Mouse (Mus musculus) lung, postnatal 36 days (tissue): ENCODE data around the gene Cd2.

Experiments
- DNase-seq: peaks from one replicate; pipeline ENCODE4 v3.0.0; 2022; ENCODE audit warnings: mixed read lengths

The Cd2 gene

DNA sequence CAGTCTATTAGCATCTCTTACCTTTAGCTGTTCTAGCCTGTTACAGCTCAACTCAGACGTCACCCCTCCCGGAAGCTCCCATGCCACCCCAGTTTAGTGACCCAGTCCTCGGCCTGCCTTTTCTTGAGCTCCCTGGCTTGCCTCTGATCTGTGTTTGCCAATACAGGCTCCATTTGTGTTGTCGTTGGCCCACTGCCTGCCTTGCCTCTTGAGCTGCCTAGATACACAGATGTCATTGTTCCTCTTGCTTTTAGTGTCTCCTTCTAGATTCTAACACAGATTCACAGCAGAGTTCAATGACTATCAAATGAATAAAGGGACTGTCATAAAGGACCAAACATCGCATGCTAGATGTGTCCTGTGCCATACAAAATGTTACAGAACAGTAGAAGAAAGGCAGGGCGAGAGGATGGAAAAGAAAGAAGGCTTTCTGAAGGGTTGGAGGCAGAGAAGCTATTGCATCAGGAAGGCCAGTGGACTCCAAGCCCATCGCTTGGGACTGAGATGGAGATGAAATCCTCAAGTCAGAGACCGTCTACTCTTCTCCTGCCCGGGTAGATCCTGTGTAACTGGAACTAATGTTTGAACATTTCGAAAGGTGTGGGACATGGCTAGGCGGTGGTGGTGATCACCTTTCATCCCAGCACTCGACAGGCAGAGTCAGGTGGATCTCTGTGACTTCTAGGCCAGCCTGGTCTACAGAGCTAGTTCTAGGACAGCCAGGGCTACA, 13.5 kb downstream of the Cd2 start:
- peak; percentile 58 for DNase-seq

GRCm38 (mm10) chr3:101272166-101272565, 15.6 kb downstream of the Cd2 start:
- DNase-seq = no peak

DNA sequence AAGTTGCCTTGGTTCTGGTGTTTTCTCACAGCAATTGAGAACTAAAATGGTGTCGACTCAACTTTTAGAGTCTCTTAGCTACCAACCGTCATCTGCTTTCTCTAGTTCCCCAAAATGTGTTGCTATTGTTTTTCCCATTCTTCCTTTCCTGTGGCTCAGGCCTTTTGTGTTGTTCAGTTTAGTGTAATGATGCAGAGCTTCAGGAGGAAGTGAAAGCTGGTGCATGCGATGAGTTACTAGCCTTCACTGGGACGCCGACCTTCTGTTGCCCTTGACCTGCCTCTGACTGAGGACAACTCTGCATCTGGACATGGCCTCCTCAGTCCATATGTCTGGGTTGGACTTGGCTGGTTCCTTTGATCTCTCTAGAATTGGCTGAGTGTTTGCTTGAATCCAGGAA, 16.9 kb downstream of the Cd2 start:
- no peak for DNase-seq

- DNase-seq = no peak
Measured at GRCm38 (mm10) chr3:101268361-101268760, 19.4 kb downstream of the Cd2 start.

DNA sequence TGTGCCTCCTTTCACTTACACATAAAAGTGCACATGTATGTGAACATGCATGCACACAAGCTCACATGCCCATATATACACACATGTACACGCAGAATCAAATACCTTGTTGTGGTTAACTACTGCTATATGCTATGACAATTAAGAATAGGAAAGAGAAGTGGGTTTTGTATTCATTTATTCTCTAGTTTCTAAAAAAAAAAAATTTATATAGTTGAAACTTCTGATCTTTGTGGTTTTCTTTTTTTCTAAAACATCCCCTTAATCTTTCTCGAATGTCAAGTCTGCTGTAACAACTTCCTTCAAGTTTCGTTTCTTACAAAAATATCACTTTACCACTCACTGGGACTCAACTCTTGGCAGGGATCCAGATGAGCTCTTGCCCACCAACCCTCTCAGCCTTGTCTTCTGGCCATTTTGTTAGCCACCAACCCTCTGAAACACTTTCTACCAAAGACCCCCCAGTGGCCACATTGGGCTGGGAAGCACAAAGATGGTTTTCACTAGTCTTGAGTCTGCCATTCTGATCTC, 22.1 kb downstream of the Cd2 start:
- no peak for DNase-seq

GRCm38 (mm10) chr3:101258976-101259375, 28.8 kb downstream of the Cd2 start:
- no peak for DNase-seq

- DNase-seq = no peak
Measured at GRCm38 (mm10) chr3:101256090-101256489, 31.6 kb downstream of the Cd2 start.

GRCm38 (mm10) chr3:101252141-101252540, 35.6 kb downstream of the Cd2 start:
- DNase-seq = no peak

DNA sequence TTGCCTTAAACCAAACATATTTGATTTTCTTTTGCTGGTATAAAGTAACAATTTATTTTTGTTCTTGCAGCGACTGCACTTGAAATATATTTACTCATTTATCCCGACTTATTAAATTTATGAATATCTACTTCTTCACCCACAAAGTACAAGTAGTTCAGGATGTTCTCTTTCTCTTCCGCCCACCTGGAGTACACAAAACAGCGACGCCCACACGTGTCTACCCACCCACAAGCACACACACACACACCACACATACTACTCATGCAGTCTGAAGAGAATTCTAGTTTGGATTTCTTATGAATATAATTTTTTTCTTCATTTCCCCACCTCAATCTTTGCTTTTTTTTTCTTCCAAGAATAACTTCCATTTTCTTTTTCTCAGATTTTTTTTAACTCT, 37.9 kb downstream of the Cd2 start:
- no peak for DNase-seq

DNA sequence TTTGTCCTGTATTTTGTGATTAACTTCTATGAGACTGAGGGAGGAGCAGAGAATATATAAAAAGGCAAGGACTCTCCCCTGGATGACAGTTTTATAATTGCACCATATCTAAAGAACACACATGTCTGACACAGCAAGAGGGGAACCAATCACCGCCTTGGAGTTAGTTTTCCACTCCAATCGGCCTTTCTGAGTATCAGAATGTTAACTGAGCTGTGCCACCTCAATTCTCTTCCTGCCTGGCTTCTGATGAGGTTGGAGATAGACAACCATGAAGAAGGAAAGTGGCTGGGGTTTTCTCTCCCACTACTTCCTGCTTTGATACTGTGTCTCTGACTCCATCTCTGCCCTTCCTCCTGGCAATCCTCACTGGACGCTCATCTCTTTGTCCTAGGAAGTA, 42.5 kb downstream of the Cd2 start:
- no peak for DNase-seq

- DNase-seq = no peak
Measured at GRCm38 (mm10) chr3:101243002-101243401, 44.7 kb downstream of the Cd2 start.

GRCm38 (mm10) chr3:101241866-101242265, 45.9 kb downstream of the Cd2 start:
- DNase-seq = no peak

- DNase-seq = no peak
Measured at GRCm38 (mm10) chr3:101240859-101241258, 46.9 kb downstream of the Cd2 start.

- DNase-seq = no peak
Measured at GRCm38 (mm10) chr3:101239236-101239635, 48.5 kb downstream of the Cd2 start.

GRCm38 (mm10) chr3:101238695-101239094, 49.0 kb downstream of the Cd2 start:
- no peak for DNase-seq

- no peak for DNase-seq
Measured at GRCm38 (mm10) chr3:101236995-101237808, 50.5 kb downstream of the Cd2 start.

GRCm38 (mm10) chr3:101236261-101236660, 51.5 kb downstream of the Cd2 start:
- DNase-seq = peak; percentile 6

DNA sequence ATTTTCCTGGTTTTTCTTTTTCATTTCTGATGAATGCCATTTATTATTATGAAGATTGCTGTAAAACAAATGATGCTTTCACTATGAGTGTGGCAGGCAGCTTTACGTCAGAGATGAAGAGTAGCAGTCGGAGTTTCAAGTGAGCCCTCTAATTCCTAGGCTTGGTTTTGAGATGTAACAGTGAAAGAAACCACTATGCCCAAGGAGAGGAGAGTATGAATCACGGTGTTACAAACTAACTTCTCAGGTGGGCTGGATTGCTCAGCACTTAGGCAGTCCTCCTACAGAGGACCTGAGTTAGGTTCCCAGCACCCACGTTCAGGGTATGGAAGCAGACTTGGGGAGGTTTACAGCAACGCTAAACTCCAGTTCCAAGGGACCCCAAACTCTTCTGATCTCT, 52.4 kb downstream of the Cd2 start:
- no peak for DNase-seq

GRCm38 (mm10) chr3:101233424-101233823, 54.3 kb downstream of the Cd2 start:
- DNase-seq = no peak

DNA sequence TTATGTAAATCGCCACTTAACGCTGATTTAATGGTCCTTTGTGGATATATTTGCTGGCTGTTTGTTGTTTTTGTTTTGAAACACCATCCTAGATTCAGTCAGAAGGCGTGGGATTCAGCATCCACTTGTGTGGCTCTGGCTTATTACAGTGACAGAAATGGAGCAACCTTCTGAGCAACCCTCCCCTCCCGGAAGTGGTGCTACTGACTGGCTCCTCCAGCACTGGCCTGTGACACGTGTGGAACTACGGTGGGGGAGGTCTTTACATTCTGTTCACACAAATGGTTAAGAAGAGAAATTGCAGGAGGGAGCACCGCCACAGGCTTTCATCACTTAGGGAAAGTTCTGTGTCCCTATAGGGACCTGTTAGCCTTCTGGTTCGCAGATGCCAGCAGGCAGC, 55.2 kb downstream of the Cd2 start:
- no peak for DNase-seq

GRCm38 (mm10) chr3:101230201-101230600, 57.5 kb downstream of the Cd2 start:
- no peak for DNase-seq

GRCm38 (mm10) chr3:101229551-101229930, 58.2 kb downstream of the Cd2 start:
- DNase-seq = no peak

GRCm38 (mm10) chr3:101228868-101229550, 58.7 kb downstream of the Cd2 start:
- DNase-seq = no peak

DNA sequence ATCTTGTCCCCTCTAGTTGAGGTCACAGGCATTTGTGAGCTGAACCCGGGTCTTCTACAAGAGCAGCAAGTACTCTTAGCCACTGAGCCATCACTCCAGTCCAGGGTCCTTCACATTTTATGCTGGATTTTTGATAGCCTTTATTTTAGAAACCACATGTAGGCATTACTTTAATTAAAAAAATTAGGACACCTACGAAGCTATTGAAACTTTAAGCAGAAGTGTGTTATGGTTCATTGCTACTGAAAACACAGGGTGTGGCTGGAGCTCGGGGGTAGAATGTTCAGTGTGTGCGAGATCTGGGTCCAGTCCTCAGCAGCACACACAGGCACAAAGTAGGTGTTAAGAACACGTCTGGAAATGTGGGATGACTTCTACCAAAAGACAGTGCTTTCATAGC, 59.7 kb downstream of the Cd2 start:
- DNase-seq = no peak
